Mouse (Mus musculus): ENCODE results near the gene Gm17324. TPM values are rescaled to one million over a fixed set of nuclear protein-coding genes. Genes with fewer than 3 reads are reported as not detected.

The Gm17324 gene
- polyA plus RNA-seq, 1 experiment, result 3.4 TPM

DNA sequence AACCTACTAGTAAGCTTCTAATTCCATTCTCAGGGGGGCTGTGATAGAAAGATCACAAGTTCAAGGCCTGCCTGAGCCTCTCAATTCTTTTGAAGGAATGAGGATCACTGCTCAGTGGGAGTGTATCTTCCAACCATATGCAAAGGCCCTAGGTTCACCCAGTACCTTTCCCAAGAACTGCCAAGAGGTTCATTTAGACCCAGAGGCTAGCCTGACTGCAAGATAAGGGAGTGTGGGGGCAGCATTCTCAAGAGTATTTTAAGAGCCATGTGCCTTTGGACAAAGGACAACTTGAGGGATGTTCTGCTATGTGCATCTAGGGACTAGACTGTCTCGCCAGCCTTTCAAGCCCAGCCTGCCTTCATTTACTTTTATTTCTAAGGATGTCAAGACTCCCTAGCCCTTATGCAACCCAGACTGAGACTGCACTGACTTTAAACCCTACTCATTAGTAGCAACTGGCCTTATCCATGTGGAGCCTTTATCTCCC lies 28.0 kb upstream of the Gm17324 start:
- H3K27ac ChIP-seq (ENCODE audit: control insufficient read depth, insufficient read depth, low read depth, low read length), result no peak overlapping the region
- no peak for TF ChIP-seq CTCF (IDR thresholded peaks at IDR 0.05; ENCODE audit: control insufficient read depth, insufficient read depth, insufficient replicate concordance, low read depth, low read length)
- TF ChIP-seq POLR2A (IDR thresholded peaks at IDR 0.05; ENCODE audit: control insufficient read depth, low read depth, low read length), result no peak
- no peak overlapping the region for H3K4me3 ChIP-seq (ENCODE audit: control insufficient read depth, low read depth, low read length)
- H3K4me1 ChIP-seq (ENCODE audit: control insufficient read depth, insufficient read depth, low read length), result no peaks in the 10 kb centered on the region
- no peaks in the 10 kb centered on the region for H3K27me3 ChIP-seq (ENCODE audit: control insufficient read depth, insufficient read depth, low read length)
- peaks cover 2% of the 10 kb centered on the region; the same call in 1 of the 2 replicates for H3K36me3 ChIP-seq (ENCODE audit: control insufficient read depth, insufficient read depth, low read length)

GRCm38 (mm10) chr9:78475873-78476272 lies 27.3 kb upstream of the Gm17324 start:
- Histone ChIP-seq H3K27me3 (ENCODE audit: control insufficient read depth, insufficient read depth, low read length) (no peaks in the 10 kb centered on the region), H3K4me1 (ENCODE audit: control insufficient read depth, insufficient read depth, low read length) (no peaks in the 10 kb centered on the region), H3K27ac (ENCODE audit: control insufficient read depth, insufficient read depth, low read depth, low read length) (no peak overlapping the region), H3K4me3 (ENCODE audit: control insufficient read depth, low read depth, low read length) (no peak overlapping the region), H3K36me3 (ENCODE audit: control insufficient read depth, insufficient read depth, low read length) (peaks cover 2% of the 10 kb centered on the region; the same call in 1 of the 2 replicates)
- TF ChIP-seq CTCF (IDR thresholded peaks at IDR 0.05; ENCODE audit: control insufficient read depth, insufficient read depth, insufficient replicate concordance, low read depth, low read length) (no peak), POLR2A (IDR thresholded peaks at IDR 0.05; ENCODE audit: control insufficient read depth, low read depth, low read length) (no peak)

DNA sequence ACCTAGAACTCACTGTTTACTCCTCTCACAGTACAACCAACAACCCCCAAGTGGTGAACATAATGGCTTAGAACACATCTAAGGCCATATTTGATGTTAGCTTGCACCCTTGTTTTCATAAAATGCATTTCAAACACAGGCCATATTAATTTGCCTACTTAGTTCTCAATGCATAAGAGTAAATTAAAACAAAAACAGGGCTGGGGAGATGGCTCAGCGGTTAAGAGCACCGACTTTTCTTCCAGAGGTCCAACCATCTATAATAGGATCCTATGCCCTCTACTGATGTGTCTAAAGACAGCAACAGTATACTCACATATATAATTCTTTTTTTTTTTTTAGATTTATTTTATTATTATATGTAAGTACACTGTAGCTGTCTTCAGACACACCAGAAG lies 26.8 kb upstream of the Gm17324 start:
- no peaks in the 10 kb centered on the region for H3K27me3 ChIP-seq (ENCODE audit: control insufficient read depth, insufficient read depth, low read length)
- no peak overlapping the region for H3K27ac ChIP-seq (ENCODE audit: control insufficient read depth, insufficient read depth, low read depth, low read length)
- no peaks in the 10 kb centered on the region for H3K4me1 ChIP-seq (ENCODE audit: control insufficient read depth, insufficient read depth, low read length)
- TF ChIP-seq CTCF (IDR thresholded peaks at IDR 0.05; ENCODE audit: control insufficient read depth, insufficient read depth, insufficient replicate concordance, low read depth, low read length), result no peak
- TF ChIP-seq POLR2A (IDR thresholded peaks at IDR 0.05; ENCODE audit: control insufficient read depth, low read depth, low read length), result no peak
- H3K4me3 ChIP-seq (ENCODE audit: control insufficient read depth, low read depth, low read length), result no peak overlapping the region
- peaks cover 2% of the 10 kb centered on the region; the same call in 1 of the 2 replicates for H3K36me3 ChIP-seq (ENCODE audit: control insufficient read depth, insufficient read depth, low read length)

- Histone ChIP-seq H3K4me1 (ENCODE audit: control insufficient read depth, insufficient read depth, low read length) (no peaks in the 10 kb centered on the region), H3K4me3 (ENCODE audit: control insufficient read depth, low read depth, low read length) (no peak overlapping the region), H3K27me3 (ENCODE audit: control insufficient read depth, insufficient read depth, low read length) (no peaks in the 10 kb centered on the region), H3K27ac (ENCODE audit: control insufficient read depth, insufficient read depth, low read depth, low read length) (no peak overlapping the region), H3K36me3 (ENCODE audit: control insufficient read depth, insufficient read depth, low read length) (peaks cover 2% of the 10 kb centered on the region; the same call in 1 of the 2 replicates)
- no peak for TF ChIP-seq POLR2A (IDR thresholded peaks at IDR 0.05; ENCODE audit: control insufficient read depth, low read depth, low read length)
- no peak for TF ChIP-seq CTCF (IDR thresholded peaks at IDR 0.05; ENCODE audit: control insufficient read depth, insufficient read depth, insufficient replicate concordance, low read depth, low read length)
Measured at GRCm38 (mm10) chr9:78474771-78475382, 26.3 kb upstream of the Gm17324 start.

GRCm38 (mm10) chr9:78474270-78474669 lies 25.7 kb upstream of the Gm17324 start:
- TF ChIP-seq CTCF (IDR thresholded peaks at IDR 0.05; ENCODE audit: control insufficient read depth, insufficient read depth, insufficient replicate concordance, low read depth, low read length), result no peak
- H3K36me3 ChIP-seq (ENCODE audit: control insufficient read depth, insufficient read depth, low read length), result peaks cover 2% of the 10 kb centered on the region; the same call in 1 of the 2 replicates
- H3K27ac ChIP-seq (ENCODE audit: control insufficient read depth, insufficient read depth, low read depth, low read length), result no peak overlapping the region
- no peak overlapping the region for H3K4me3 ChIP-seq (ENCODE audit: control insufficient read depth, low read depth, low read length)
- no peaks in the 10 kb centered on the region for H3K4me1 ChIP-seq (ENCODE audit: control insufficient read depth, insufficient read depth, low read length)
- no peaks in the 10 kb centered on the region for H3K27me3 ChIP-seq (ENCODE audit: control insufficient read depth, insufficient read depth, low read length)

GRCm38 (mm10) chr9:78473588-78473987 lies 25.0 kb upstream of the Gm17324 start:
- Histone ChIP-seq H3K4me1 (ENCODE audit: control insufficient read depth, insufficient read depth, low read length) (no peaks in the 10 kb centered on the region), H3K4me3 (ENCODE audit: control insufficient read depth, low read depth, low read length) (no peak overlapping the region), H3K36me3 (ENCODE audit: control insufficient read depth, insufficient read depth, low read length) (peaks cover 2% of the 10 kb centered on the region; the same call in 1 of the 2 replicates), H3K27me3 (ENCODE audit: control insufficient read depth, insufficient read depth, low read length) (no peaks in the 10 kb centered on the region), H3K27ac (ENCODE audit: control insufficient read depth, insufficient read depth, low read depth, low read length) (no peak overlapping the region)
- no peak for TF ChIP-seq CTCF (IDR thresholded peaks at IDR 0.05; ENCODE audit: control insufficient read depth, insufficient read depth, insufficient replicate concordance, low read depth, low read length)
- TF ChIP-seq POLR2A (IDR thresholded peaks at IDR 0.05; ENCODE audit: control insufficient read depth, low read depth, low read length), result no peak

- Histone ChIP-seq H3K27ac (ENCODE audit: control insufficient read depth, insufficient read depth, low read depth, low read length) (no peak overlapping the region), H3K4me3 (ENCODE audit: control insufficient read depth, low read depth, low read length) (no peak overlapping the region), H3K4me1 (ENCODE audit: control insufficient read depth, insufficient read depth, low read length) (no peaks in the 10 kb centered on the region), H3K36me3 (ENCODE audit: control insufficient read depth, insufficient read depth, low read length) (peaks cover 6% of the 10 kb centered on the region), H3K27me3 (ENCODE audit: control insufficient read depth, insufficient read depth, low read length) (no peaks in the 10 kb centered on the region)
- no peak for TF ChIP-seq POLR2A (IDR thresholded peaks at IDR 0.05; ENCODE audit: control insufficient read depth, low read depth, low read length)
- no peak for TF ChIP-seq CTCF (IDR thresholded peaks at IDR 0.05; ENCODE audit: control insufficient read depth, insufficient read depth, insufficient replicate concordance, low read depth, low read length)
Measured at GRCm38 (mm10) chr9:78465725-78466124, 17.1 kb upstream of the Gm17324 start.
